Mouse (Mus musculus) erythroblast, embryonic 14.5 days (primary cell): Measurements from ENCODE around the gene Syt7. TPM values are rescaled to one million over a fixed set of nuclear protein-coding genes. Genes with fewer than 3 reads are reported as not detected.

Experiments
- H3K27me3 ChIP-seq: 2 replicates; pipeline ENCODE4 v1.6.1; 2012; ENCODE audit warnings: inconsistent platforms; ENCODE audit not compliant: control insufficient read depth
- H3K36me3 ChIP-seq: 2 replicates; pipeline ENCODE4 v1.6.1; 2012; ENCODE audit warnings: mild to moderate bottlenecking, inconsistent platforms; ENCODE audit not compliant: control insufficient read depth
- H3K4me1 ChIP-seq: 2 replicates; pipeline ENCODE4 v1.6.1; 2012; ENCODE audit warnings: inconsistent platforms; ENCODE audit not compliant: control insufficient read depth
- H3K4me3 ChIP-seq: replicated peaks from 2 replicates; pipeline ENCODE3; 2012; ENCODE audit warnings: moderate library complexity, mild to moderate bottlenecking, inconsistent platforms
- H3K9me3 ChIP-seq: 2 replicates; pipeline ENCODE4 v1.6.1; 2012; ENCODE audit warnings: low read length, inconsistent platforms, mixed read lengths; ENCODE audit not compliant: control insufficient read depth
- GATA1 ChIP-seq: IDR thresholded peaks from 2 replicates; pipeline ENCODE4 v1.6.1; 2012; ENCODE audit warnings: low read length, inconsistent platforms, mixed read lengths
- TAL1 ChIP-seq: IDR thresholded peaks from 3 replicates; pipeline ENCODE4 v1.6.1; 2012; ENCODE audit warnings: low read length, inconsistent platforms, mixed read lengths
- polyA plus RNA-seq: library from polyadenylated mRNA; stranded (reverse); fragments of >175 nt; gene quantifications from 2 replicates; pipeline ENCODE4 v1.2.3, GENCODE M21; 2012

Gene Syt7
- polyA plus RNA-seq, 1 experiment: not detected

- Histone ChIP-seq H3K4me3 (no peak overlapping the region), H3K9me3 (no peaks in the 10 kb centered on the region), H3K4me1 (no peaks in the 10 kb centered on the region), H3K36me3 (no peaks in the 10 kb centered on the region), H3K27me3 (no peaks in the 10 kb centered on the region)
- TF ChIP-seq TAL1 (no peak), GATA1 (no peak)
Observed at GRCm38 (mm10) chr19:10354830-10355229, 34.1 kb upstream of the Syt7 start.

DNA sequence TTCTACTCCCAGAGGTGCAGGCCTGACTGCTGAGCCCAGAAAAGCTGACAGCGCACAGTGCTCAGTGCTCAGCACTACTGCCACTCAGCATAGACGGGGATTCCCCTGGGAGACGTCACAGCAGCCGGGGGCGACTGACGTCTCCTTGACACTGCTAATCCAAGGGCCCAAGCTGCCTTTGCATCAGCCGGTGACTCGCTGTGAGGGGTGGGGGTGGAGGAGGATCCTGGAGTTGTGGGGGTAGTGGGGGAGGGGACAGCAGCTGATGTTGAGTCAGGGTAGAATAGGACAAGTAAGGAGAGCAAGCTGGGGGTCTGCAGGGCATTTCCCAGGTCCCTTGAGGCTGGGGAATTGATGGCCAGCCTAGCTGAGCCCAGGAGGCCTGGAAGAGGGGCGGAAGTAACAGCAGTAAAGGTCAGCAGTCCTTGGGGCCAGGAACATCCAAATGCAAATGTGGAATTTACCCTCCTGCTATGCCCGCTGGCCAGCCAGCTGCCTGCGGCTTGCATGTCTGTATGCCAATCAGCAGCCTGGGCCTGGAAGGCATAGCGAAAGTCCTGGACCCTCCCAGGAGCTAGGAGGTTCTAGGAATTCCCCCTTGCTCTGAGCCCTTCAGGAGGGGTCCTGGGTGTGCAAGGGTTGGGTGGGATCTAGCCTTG, 31.9 kb upstream of the Syt7 start:
- H3K4me3 ChIP-seq: no peak overlapping the region
- H3K9me3 ChIP-seq: no peaks in the 10 kb centered on the region
- H3K27me3 ChIP-seq: no peaks in the 10 kb centered on the region
- TF ChIP-seq GATA1 (no peak), TAL1 (no peak)
- no peaks in the 10 kb centered on the region for H3K4me1 ChIP-seq
- no peaks in the 10 kb centered on the region for H3K36me3 ChIP-seq

- no peaks in the 10 kb centered on the region for H3K36me3 ChIP-seq
- H3K4me3 ChIP-seq: no peak overlapping the region
- no peaks in the 10 kb centered on the region for H3K9me3 ChIP-seq
- no peak for TF ChIP-seq TAL1
- TF ChIP-seq GATA1: no peak
- H3K4me1 ChIP-seq: no peaks in the 10 kb centered on the region
- H3K27me3 ChIP-seq: no peaks in the 10 kb centered on the region
Observed at GRCm38 (mm10) chr19:10359105-10359946, 29.6 kb upstream of the Syt7 start.

- no peaks in the 10 kb centered on the region for H3K36me3 ChIP-seq
- no peaks in the 10 kb centered on the region for H3K9me3 ChIP-seq
- no peaks in the 10 kb centered on the region for H3K27me3 ChIP-seq
- TF ChIP-seq TAL1: no peak
- TF ChIP-seq GATA1: no peak
- H3K4me3 ChIP-seq: no peak overlapping the region
- H3K4me1 ChIP-seq: no peaks in the 10 kb centered on the region
Observed at GRCm38 (mm10) chr19:10362473-10363129, 26.3 kb upstream of the Syt7 start.

- Histone ChIP-seq H3K36me3 (no peaks in the 10 kb centered on the region), H3K4me3 (no peak overlapping the region), H3K27me3 (no peaks in the 10 kb centered on the region), H3K4me1 (no peaks in the 10 kb centered on the region), H3K9me3 (no peaks in the 10 kb centered on the region)
- TF ChIP-seq GATA1 (no peak), TAL1 (no peak)
Observed at GRCm38 (mm10) chr19:10363869-10364268, 25.0 kb upstream of the Syt7 start.

DNA sequence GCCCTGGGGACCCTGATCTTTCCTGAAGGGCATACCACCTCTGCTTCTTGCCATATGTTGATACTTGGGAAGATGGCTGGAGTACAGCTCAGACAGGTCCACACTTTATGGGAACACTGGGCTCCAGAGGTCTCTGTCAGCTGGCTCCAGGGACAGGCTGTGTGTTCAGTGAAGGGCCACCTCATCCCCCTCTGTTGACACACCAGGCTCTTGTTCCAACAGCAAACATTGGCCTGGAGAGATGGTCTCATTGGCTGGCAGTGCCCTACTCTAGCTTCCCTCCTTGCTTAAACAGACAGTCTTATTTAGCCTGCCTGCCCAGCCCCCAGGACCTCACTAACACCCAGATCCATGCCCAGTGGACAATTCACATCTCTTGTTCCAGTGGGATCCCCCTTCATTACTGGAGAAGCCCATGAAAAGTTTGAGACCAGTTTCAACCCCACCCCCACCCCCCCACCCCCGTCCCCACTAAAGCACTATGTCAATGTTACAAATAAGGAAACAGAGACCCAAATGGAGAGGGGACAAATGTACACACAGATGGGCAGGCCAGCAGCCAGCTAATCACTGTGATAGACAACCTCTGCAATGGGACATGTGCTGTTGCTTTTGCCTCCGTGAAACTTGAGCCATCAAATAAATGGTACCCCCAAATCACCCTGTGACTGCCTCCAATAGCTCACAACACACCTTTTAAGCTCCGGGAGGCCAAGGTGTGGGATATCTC, 22.6 kb upstream of the Syt7 start:
- no peaks in the 10 kb centered on the region for H3K36me3 ChIP-seq
- H3K27me3 ChIP-seq: no peaks in the 10 kb centered on the region
- no peaks in the 10 kb centered on the region for H3K9me3 ChIP-seq

GRCm38 (mm10) chr19:10367802-10368201, 21.1 kb upstream of the Syt7 start:
- no peak overlapping the region for H3K4me3 ChIP-seq
- H3K9me3 ChIP-seq: no peaks in the 10 kb centered on the region
- no peaks in the 10 kb centered on the region for H3K36me3 ChIP-seq
- no peaks in the 10 kb centered on the region for H3K4me1 ChIP-seq
- no peaks in the 10 kb centered on the region for H3K27me3 ChIP-seq
- no peak for TF ChIP-seq TAL1
- TF ChIP-seq GATA1: no peak

More for the DNA sequence above, 22.6 kb upstream of the Syt7 start:
- no peak overlapping the region for H3K4me3 ChIP-seq
- H3K4me1 ChIP-seq: no peaks in the 10 kb centered on the region
- no peak for TF ChIP-seq TAL1
- no peak for TF ChIP-seq GATA1

DNA sequence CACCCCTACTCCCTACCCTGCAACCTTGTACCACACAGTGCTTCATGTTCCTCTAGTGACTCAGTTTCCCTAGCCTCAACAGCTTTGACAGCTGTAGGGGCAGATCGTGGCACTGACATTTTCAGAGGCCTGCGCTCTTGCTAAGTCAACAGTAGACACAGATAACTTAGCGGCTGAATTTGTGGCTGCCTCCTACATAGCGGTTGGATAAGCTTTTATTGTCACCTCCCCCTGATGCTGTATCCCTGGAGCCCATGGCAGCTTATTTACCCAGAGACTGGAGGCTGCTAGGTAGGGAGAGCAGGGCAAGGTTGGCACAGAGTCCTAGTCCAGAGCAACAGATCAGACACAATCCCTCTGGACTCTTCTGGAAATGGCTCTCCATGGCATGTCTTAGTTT, 19.0 kb upstream of the Syt7 start:
- H3K27me3 ChIP-seq: no peaks in the 10 kb centered on the region
- no peaks in the 10 kb centered on the region for H3K36me3 ChIP-seq
- H3K4me3 ChIP-seq: no peak overlapping the region
- TF ChIP-seq TAL1 (no peak), GATA1 (no peak)
- H3K4me1 ChIP-seq: no peaks in the 10 kb centered on the region
- H3K9me3 ChIP-seq: no peaks in the 10 kb centered on the region

- no peaks in the 10 kb centered on the region for H3K4me1 ChIP-seq
- H3K27me3 ChIP-seq: peaks cover 3% of the 10 kb centered on the region; the same call in 1 of the 2 replicates
- H3K36me3 ChIP-seq: no peaks in the 10 kb centered on the region
- H3K9me3 ChIP-seq: no peaks in the 10 kb centered on the region
- H3K4me3 ChIP-seq: no peak overlapping the region
- TF ChIP-seq TAL1 (no peak), GATA1 (no peak)
Observed at GRCm38 (mm10) chr19:10373191-10373590, 15.7 kb upstream of the Syt7 start.
